Mouse (Mus musculus): ENCODE measurements around the gene Pcbp3. TPM values are rescaled to one million over a fixed set of nuclear protein-coding genes. Genes with fewer than 3 reads are reported as not detected.
A peak's percentile ranks its signal among the peaks of the same experiment; 100 is the strongest.

The Pcbp3 gene
- 1.3 and 2.0 TPM in 2 replicates for polyA plus RNA-seq (2012; ENCODE audit: insufficient read depth, low replicate concordance)

DNA sequence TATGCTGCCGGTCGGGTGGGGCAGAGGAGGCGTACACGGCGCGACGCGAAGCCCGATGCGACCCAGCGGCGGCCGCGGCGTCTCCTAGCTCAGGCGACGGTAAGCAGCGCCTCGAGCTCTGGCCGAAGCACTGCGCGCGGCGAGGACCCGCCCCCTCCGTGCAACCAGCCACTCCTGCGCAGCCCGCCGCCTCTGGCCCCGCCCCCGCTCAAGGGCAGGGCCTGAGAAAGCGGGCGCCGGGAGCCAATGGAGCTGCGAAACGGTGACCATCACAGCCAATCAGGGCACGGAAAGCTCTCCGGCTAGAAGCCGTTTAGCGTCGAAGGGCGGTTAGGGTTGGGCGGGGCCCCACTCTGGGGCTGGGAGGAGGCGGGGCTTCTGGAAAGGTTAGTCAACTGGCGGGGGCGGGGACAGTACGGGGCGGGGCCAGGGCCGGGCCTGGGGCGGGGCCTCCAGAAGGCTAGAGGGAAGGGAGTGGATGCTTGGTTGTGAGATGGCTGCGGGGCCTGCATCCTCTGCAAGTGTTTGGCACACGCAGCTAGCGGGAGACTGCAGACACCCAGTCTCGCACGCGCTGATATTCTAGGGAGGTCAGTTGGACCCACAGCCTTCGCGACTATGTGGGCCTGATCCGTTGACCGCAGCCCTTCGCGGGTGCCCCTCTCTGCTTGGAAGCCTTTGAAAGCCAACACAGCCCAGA, at the start of gene Pcbp3:
TSS of gene Pcbp3 (minus strand) at position 98 of the 700 bp plus-strand sequence.
- H3K27me3 ChIP-seq (replicated peaks): peaks cover 52% of the 10 kb centered on the region
- TF ChIP-seq GATA1 (IDR thresholded peaks at IDR 0.05; ENCODE audit: borderline replicate concordance, low read length): no peak
- TF ChIP-seq FLI1 (IDR thresholded peaks at IDR 0.05; ENCODE audit: low read length): no peak
- H3K9me3 ChIP-seq: no peaks in the 10 kb centered on the region
- H3K36me3 ChIP-seq (replicated peaks; ENCODE audit: low read length): no peaks in the 10 kb centered on the region
- H3K4me1 ChIP-seq: peaks cover 13% of the 10 kb centered on the region
- H3K4me3 ChIP-seq (replicated peaks): peak within 1 kb of the TSS; percentile 91

DNA sequence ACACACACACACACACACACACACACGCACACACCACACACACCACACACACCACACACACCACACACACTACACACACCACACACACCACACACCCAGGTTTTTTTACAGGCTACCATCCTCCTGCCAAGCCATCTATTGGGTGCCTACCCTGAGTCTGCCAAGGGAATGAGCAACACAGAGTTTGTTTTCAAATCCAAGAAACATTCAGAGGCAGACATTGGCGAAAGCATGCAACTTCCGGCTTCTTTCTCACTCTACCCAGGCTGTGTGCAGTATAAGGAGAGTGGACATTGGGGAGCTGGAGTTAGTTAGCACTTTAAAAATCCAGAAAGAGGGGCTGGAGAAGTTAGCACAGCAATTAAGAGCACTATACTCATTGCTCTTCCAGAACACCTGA, 47.0 kb upstream of the Pcbp3 start:
- H3K36me3 ChIP-seq (replicated peaks; ENCODE audit: low read length): no peaks in the 10 kb centered on the region
- TF ChIP-seq GATA1 (IDR thresholded peaks at IDR 0.05; ENCODE audit: borderline replicate concordance, low read length) (no peak), FLI1 (IDR thresholded peaks at IDR 0.05; ENCODE audit: low read length) (no peak)
- H3K27me3 ChIP-seq (replicated peaks): peaks cover 17% of the 10 kb centered on the region
- no peak overlapping the region for H3K4me3 ChIP-seq (replicated peaks)
- no peaks in the 10 kb centered on the region for H3K9me3 ChIP-seq
- H3K4me1 ChIP-seq: no peaks in the 10 kb centered on the region

DNA sequence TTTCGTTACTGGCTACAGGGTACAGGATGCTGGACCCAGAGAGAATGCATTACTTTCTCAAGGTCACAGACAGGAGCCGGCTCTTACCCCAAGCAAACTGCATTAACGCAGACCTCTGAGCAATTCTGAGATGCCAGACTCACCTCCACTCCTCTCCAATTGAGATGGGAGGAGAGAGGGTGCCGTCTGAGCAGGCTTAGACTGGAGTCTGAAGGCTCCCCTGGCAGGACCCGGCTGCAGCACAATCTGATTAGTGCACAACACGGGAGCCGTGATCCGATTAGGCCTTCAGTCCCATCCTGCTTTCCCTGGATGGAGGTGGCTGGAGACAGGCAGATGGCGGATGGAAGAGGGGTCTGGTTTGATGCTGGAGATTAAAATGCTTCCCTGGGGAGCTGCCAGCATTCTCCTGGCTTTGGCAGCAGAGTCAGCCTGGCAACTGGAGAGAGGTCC, 46.4 kb upstream of the Pcbp3 start:
- TF ChIP-seq GATA1 (IDR thresholded peaks at IDR 0.05; ENCODE audit: borderline replicate concordance, low read length) (no peak), FLI1 (IDR thresholded peaks at IDR 0.05; ENCODE audit: low read length) (no peak)
- peaks cover 17% of the 10 kb centered on the region for H3K27me3 ChIP-seq (replicated peaks)
- H3K36me3 ChIP-seq (replicated peaks; ENCODE audit: low read length): no peaks in the 10 kb centered on the region
- no peaks in the 10 kb centered on the region for H3K4me1 ChIP-seq
- H3K4me3 ChIP-seq (replicated peaks): no peak overlapping the region
- peaks cover 3% of the 10 kb centered on the region; the same call in 1 of the 2 replicates for H3K9me3 ChIP-seq

DNA sequence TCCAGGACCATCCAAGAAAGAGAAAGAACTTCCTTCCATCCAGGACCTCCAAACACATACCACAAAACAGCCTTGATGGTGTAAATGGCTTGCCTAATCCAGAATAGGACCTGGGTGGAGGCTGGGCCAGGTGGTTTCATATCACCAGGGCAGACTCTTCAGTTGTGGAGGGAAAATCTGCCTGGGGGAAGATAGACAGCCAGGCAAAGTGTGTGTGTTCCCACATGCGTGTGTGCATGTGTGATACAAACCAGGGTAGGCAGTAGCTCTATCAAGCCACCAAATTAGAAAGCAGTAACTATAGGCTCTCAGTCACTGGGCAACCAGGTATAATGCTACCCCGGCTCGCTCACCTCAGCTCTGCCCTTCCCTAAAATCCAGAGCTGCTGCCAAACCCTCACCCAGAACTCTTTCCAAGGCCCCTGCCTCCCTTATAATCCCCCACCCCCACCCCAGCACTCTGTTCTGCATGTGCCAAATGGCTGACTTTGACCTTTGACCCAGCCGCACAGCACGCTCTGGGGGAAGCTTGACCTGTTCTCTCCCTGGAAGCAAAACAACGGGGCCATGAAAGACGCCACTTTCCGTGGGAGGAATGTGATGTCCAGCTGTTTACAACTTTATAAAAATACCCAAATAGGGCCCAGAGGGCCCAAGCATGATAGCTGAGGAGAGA, 45.9 kb upstream of the Pcbp3 start:
- Histone ChIP-seq H3K4me1 (no peaks in the 10 kb centered on the region), H3K36me3 (replicated peaks; ENCODE audit: low read length) (no peaks in the 10 kb centered on the region), H3K27me3 (replicated peaks) (peaks cover 17% of the 10 kb centered on the region), H3K9me3 (peaks cover 3% of the 10 kb centered on the region; the same call in 1 of the 2 replicates), H3K4me3 (replicated peaks) (no peak overlapping the region)
- TF ChIP-seq GATA1 (IDR thresholded peaks at IDR 0.05; ENCODE audit: borderline replicate concordance, low read length) (no peak), FLI1 (IDR thresholded peaks at IDR 0.05; ENCODE audit: low read length) (no peak)

DNA sequence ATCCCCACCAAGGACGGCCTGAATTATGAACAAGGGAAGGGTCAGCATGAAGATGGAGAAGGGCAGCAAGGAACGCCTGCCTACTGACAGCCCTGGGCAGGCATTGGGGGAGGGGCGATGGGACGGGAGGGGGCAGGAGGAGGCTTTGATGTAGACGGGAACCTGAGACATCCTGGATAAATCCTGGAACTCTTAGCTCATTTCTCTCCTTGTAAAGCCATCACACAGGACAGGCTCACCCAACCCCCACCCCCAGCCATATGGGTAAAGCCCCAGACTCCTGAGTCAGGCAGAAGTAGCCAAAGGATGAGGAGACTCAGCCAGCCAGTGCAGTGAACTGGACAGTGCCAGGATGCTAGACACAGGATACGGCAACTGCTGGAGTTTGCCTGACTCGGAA, 43.2 kb upstream of the Pcbp3 start:
- Histone ChIP-seq H3K27me3 (replicated peaks) (peaks cover 17% of the 10 kb centered on the region), H3K4me3 (replicated peaks) (no peak overlapping the region), H3K4me1 (no peaks in the 10 kb centered on the region), H3K36me3 (replicated peaks; ENCODE audit: low read length) (no peaks in the 10 kb centered on the region), H3K9me3 (peaks cover 18% of the 10 kb centered on the region)
- no peak for TF ChIP-seq GATA1 (IDR thresholded peaks at IDR 0.05; ENCODE audit: borderline replicate concordance, low read length)
- no peak for TF ChIP-seq FLI1 (IDR thresholded peaks at IDR 0.05; ENCODE audit: low read length)

DNA sequence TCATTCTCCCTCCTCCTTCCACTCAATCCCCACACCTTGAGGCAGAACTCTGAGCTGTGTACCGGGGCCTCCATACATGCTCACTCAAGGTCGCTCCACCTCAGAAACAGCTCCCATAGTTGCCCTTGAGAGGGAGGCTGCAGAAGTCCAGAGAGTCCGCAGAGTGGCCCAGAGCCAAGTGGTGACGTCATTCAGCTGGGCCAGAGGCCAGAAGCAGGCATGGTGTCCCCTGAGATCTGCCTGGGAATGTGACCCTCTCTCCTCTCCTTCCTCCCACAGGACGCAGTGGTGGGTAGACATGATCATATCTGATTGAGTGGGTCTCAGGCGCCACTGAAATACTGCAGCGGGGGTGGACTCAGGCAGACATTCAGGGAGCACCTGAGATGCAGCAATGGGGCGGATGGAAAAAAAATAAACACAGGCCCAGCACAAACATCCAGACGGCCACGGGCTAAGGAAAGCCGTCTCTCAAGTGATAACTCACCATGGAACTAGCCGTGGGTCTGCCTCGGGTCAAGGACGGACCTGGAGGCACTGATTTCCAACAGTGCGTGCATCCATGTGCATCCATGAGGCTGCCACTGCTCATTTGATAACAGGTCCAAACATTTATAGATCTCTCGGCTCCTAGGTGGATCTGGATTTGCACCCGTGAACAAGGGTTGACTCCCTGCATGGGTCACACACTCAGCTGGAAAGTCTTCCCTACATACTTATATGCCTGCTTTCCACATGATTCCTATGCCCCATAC, 36.2 kb upstream of the Pcbp3 start:
- Histone ChIP-seq H3K9me3 (peaks cover 21% of the 10 kb centered on the region), H3K27me3 (replicated peaks) (peaks cover 6% of the 10 kb centered on the region), H3K4me1 (no peaks in the 10 kb centered on the region), H3K4me3 (replicated peaks) (no peak overlapping the region), H3K36me3 (replicated peaks; ENCODE audit: low read length) (no peaks in the 10 kb centered on the region)
- TF ChIP-seq GATA1 (IDR thresholded peaks at IDR 0.05; ENCODE audit: borderline replicate concordance, low read length) (no peak), FLI1 (IDR thresholded peaks at IDR 0.05; ENCODE audit: low read length) (no peak)

DNA sequence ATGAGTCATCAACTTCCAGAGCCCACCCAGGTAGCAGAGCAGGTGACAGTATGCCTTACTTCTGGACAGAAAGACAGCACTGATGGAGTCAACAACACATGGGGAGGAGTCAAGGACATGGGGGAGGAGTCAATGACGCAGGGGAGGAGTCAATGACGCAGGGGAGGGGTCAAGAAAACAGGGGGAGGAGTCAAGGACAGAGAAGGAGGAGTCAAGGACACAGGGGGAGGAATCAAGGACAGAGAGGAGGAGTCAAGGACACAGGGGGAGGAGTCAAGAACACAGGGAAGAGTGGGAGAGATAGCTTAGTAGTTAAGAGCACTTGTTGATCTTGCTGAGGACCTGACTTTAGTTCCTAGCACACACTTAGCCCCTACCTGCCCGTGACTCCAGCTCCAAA, 30.8 kb upstream of the Pcbp3 start:
- no peaks in the 10 kb centered on the region for H3K36me3 ChIP-seq (replicated peaks; ENCODE audit: low read length)
- TF ChIP-seq FLI1 (IDR thresholded peaks at IDR 0.05; ENCODE audit: low read length): no peak
- TF ChIP-seq GATA1 (IDR thresholded peaks at IDR 0.05; ENCODE audit: borderline replicate concordance, low read length): no peak
- H3K27me3 ChIP-seq (replicated peaks): peaks cover 9% of the 10 kb centered on the region
- no peak overlapping the region for H3K4me3 ChIP-seq (replicated peaks)
- no peaks in the 10 kb centered on the region for H3K9me3 ChIP-seq
- H3K4me1 ChIP-seq: no peaks in the 10 kb centered on the region

DNA sequence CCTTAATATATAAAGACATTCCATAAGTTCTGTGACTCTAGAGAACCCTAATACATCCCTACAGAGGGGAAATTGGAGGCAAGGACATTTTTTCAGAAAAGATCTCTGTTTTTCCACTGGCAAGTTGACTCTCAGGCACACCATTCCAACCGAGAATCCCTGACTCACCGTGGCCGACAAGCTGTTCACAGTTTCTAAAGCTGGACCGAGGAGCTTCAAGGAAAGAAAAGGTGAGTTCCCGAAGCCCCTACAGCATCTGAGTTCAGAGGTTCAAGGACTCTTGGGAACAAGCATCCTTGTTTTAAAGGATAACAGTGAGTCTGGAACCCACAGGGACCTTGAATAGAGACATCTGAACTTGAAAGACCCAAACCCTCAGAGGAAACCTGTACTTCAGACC, 26.9 kb upstream of the Pcbp3 start:
- no peaks in the 10 kb centered on the region for H3K9me3 ChIP-seq
- no peak overlapping the region for H3K4me3 ChIP-seq (replicated peaks)
- no peaks in the 10 kb centered on the region for H3K4me1 ChIP-seq
- H3K36me3 ChIP-seq (replicated peaks; ENCODE audit: low read length): no peaks in the 10 kb centered on the region
- peaks cover 17% of the 10 kb centered on the region for H3K27me3 ChIP-seq (replicated peaks)
- TF ChIP-seq GATA1 (IDR thresholded peaks at IDR 0.05; ENCODE audit: borderline replicate concordance, low read length) (no peak), FLI1 (IDR thresholded peaks at IDR 0.05; ENCODE audit: low read length) (no peak)

DNA sequence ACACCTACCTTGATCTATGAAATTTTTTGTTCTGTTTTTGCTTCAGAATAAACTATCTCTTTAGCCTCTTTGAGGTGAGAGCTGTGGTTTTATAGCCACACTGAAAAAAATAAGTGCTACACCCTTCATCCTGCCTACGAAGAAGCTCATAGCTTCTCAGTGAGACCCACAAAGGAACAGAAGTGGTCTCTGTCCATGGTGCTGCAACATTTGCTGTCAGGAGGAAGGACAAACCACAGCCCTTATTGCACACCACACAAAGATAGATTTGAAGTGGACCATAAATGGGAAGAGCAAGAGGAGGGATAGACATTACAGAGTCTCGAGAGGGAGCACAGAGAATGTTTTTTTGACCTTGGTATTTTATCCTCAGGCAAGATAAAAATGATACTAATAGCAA, 16.4 kb upstream of the Pcbp3 start:
- Histone ChIP-seq H3K27me3 (replicated peaks) (peaks cover 3% of the 10 kb centered on the region), H3K4me1 (no peaks in the 10 kb centered on the region), H3K9me3 (peaks cover 10% of the 10 kb centered on the region), H3K36me3 (replicated peaks; ENCODE audit: low read length) (no peaks in the 10 kb centered on the region), H3K4me3 (replicated peaks) (no peak overlapping the region)
- TF ChIP-seq FLI1 (IDR thresholded peaks at IDR 0.05; ENCODE audit: low read length) (no peak), GATA1 (IDR thresholded peaks at IDR 0.05; ENCODE audit: borderline replicate concordance, low read length) (no peak)
